Mouse (Mus musculus) thymus, adult 2 months (tissue): ENCODE data around the gene Kcnj12. TPM values are rescaled to one million over a fixed set of nuclear protein-coding genes. Genes with fewer than 3 reads are reported as not detected.

Experiments
- DNase-seq: peaks from one replicate; pipeline ENCODE4 v3.0.0; 2021
- H3K27ac ChIP-seq: fragments of 200-500 bp; 2 replicates; pipeline ENCODE4 v1.5.1; 2012; ENCODE audit warnings: low read length, control low read depth; ENCODE audit not compliant: control insufficient read depth, insufficient read depth
- H3K27me3 ChIP-seq: fragments of 200-500 bp; 2 replicates; pipeline ENCODE4 v1.6.1; 2012; ENCODE audit warnings: mild to moderate bottlenecking, low read length, moderate library complexity, mixed read lengths; ENCODE audit not compliant: control insufficient read depth, insufficient read depth
- H3K36me3 ChIP-seq: fragments of 200-500 bp; 2 replicates; pipeline ENCODE4 v1.6.1; 2012; ENCODE audit warnings: mild to moderate bottlenecking, low read length, moderate library complexity; ENCODE audit not compliant: control insufficient read depth, insufficient read depth
- H3K4me1 ChIP-seq: fragments of 200-500 bp; replicated peaks from 2 replicates; pipeline ENCODE4 v1.6.1; 2012; ENCODE audit warnings: low read length; ENCODE audit not compliant: control insufficient read depth, insufficient read depth
- H3K4me3 ChIP-seq: fragments of 200-500 bp; 2 replicates; pipeline ENCODE4 v1.5.1; 2012; ENCODE audit warnings: mild to moderate bottlenecking, low read length, control low read depth, moderate library complexity; ENCODE audit not compliant: control insufficient read depth, insufficient read depth
- CTCF ChIP-seq: fragments of 200-500 bp; IDR thresholded peaks from 2 replicates; pipeline ENCODE4 v1.5.1; 2012; ENCODE audit warnings: mild to moderate bottlenecking, control low read depth, low read length, moderate library complexity, borderline replicate concordance; ENCODE audit not compliant: control insufficient read depth, poor library complexity, insufficient read depth; ENCODE audit errors: extremely low read depth
- POLR2A ChIP-seq: fragments of 200-500 bp; IDR thresholded peaks from 2 replicates; pipeline ENCODE4 v1.6.1; 2012; ENCODE audit warnings: mild to moderate bottlenecking, low read length, control low read depth, moderate library complexity; ENCODE audit not compliant: control insufficient read depth, poor library complexity, insufficient read depth; ENCODE audit errors: extremely low read depth
- WGBS: fragments of 180-500 bp; shearing (Covaris S2); methylation state at CpG from one replicate; pipeline ENCODE4 v1.1.7; 2018; 5-methylcytosine and 5-hydroxymethylcytosine counted together
- polyA plus RNA-seq: library from polyadenylated mRNA; depleted of rRNA; stranded (reverse); fragments of >200 nt; gene quantifications from 2 replicates; pipeline ENCODE4 v1.2.3, GENCODE M21; 2012

Kcnj12 gene
- polyA plus RNA-seq, 1 experiment = 1.8 TPM

DNA sequence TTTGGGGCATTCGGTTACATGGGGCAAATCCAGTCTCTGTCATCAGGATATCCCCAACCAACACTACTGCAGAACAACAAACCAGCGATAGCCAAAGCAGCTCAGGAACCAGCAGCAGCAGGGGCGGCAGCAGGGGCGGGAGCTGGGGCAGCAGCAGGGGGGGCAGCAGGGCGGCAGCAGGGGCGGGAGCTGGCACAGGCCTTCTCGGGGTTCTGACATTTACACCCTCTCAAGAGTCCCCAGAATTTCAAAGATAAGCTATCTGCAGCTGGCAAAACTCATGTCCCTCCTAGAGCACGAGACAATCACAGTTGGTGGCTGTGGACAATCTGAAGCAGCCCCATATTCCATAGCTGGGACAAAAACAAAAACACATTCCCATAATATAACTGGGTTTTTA, 28.8 kb downstream of the Kcnj12 start:
- no peaks in the 10 kb centered on the region for H3K36me3 ChIP-seq
- no peaks in the 10 kb centered on the region for H3K4me1 ChIP-seq
- H3K27me3 ChIP-seq = no peaks in the 10 kb centered on the region
- H3K4me3 ChIP-seq = no peak overlapping the region
- H3K27ac ChIP-seq = no peak overlapping the region
- 47% methylated on average over 8 of the region's 8 CpGs for WGBS
- TF ChIP-seq POLR2A = no peak
- no peak for TF ChIP-seq CTCF
- DNase-seq = no peak

DNA sequence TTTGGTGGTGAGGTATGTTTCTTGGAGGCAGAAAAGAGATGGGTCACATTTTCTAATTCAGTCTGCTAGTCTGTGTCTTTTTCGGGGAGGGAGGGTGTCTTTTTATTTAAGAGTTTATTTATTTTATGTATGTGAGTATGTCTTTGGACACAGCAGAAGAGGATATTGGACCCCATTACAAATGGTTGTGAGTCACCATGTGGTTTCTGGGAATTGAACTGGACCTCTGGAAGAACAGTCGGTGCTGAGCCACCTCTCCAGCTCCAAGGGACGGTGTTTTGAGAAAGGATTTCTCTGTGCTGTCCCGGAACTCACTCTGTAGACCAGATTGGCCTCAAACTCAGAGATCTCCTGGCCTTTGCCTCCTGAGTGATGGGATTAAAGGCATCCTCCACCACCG, 34.5 kb downstream of the Kcnj12 start:
- H3K4me1 ChIP-seq = no peaks in the 10 kb centered on the region
- no peak overlapping the region for H3K27ac ChIP-seq
- DNase-seq = no peak
- TF ChIP-seq CTCF (no peak), POLR2A (no peak)
- H3K36me3 ChIP-seq = no peaks in the 10 kb centered on the region
- no peak overlapping the region for H3K4me3 ChIP-seq
- 82% methylated on average over 5 of the region's 5 CpGs for WGBS
- no peaks in the 10 kb centered on the region for H3K27me3 ChIP-seq

DNA sequence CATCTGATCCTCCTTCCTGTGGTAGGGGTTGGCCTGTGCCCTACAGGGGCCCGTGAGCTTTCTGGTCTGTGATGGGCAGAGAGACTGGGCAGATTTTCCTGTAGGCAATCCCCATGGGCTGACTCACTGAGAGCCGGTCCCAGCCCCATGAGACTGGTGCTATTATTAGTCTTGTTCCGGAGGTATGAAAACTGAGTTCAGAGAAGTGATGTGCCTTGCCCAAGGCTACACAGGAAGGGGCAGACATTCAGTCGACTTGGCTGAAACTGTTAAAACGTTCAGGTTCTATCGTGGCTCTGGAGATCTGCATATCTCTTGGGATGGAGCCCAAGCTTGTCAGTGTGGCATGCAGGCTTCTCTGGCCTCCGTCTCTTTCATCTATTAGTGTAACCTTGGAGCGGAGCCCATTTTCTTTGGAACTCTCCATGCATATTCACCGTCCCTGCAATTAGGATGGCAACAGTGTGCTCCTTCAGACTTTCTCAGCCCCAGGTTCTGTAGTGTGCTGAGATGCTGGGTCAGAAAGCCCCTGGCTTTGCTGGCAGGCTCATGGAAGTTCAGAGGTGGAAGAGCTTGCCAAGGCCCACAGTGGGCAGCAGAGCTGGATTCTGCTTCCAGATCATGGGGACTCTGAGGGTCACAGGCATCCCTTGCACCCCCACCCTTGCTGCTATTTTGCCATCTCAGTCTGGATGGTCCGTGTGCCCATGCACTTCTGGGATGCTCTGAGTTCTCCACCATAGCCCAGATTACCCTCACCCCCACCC, 37.5 kb downstream of the Kcnj12 start:
- TF ChIP-seq POLR2A = no peak
- TF ChIP-seq CTCF = no peak
- WGBS = 86% methylated on average over 10 of the region's 10 CpGs
- Histone ChIP-seq H3K4me1 (no peaks in the 10 kb centered on the region), H3K4me3 (no peak overlapping the region), H3K36me3 (no peaks in the 10 kb centered on the region), H3K27me3 (no peaks in the 10 kb centered on the region), H3K27ac (no peak overlapping the region)
- no peak for DNase-seq

DNA sequence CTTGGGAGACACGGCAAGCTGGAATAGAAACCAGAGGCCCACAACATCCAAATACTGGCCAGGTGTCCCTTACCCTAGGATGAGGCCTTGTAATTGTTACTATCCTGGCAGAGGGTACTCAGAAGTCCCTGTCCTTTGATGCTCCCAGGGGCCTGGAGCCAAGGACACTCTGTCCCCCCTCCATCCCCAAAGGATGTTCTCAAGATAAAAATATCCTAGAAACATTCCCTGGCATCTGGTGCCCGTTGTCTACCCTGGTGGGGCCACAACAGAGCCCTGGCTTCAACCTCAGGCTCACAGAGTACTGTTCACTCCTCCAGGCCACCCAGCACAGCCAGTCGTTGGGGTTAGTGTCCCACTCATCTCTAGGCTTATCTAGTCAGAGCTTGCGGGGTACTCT, 38.3 kb downstream of the Kcnj12 start:
- no peaks in the 10 kb centered on the region for H3K36me3 ChIP-seq
- no peak for DNase-seq
- TF ChIP-seq CTCF = no peak
- no peak for TF ChIP-seq POLR2A
- H3K4me3 ChIP-seq = no peak overlapping the region
- H3K27ac ChIP-seq = no peak overlapping the region
- 92% methylated on average over 4 of the region's 4 CpGs for WGBS
- no peaks in the 10 kb centered on the region for H3K27me3 ChIP-seq
- H3K4me1 ChIP-seq = no peaks in the 10 kb centered on the region

DNA sequence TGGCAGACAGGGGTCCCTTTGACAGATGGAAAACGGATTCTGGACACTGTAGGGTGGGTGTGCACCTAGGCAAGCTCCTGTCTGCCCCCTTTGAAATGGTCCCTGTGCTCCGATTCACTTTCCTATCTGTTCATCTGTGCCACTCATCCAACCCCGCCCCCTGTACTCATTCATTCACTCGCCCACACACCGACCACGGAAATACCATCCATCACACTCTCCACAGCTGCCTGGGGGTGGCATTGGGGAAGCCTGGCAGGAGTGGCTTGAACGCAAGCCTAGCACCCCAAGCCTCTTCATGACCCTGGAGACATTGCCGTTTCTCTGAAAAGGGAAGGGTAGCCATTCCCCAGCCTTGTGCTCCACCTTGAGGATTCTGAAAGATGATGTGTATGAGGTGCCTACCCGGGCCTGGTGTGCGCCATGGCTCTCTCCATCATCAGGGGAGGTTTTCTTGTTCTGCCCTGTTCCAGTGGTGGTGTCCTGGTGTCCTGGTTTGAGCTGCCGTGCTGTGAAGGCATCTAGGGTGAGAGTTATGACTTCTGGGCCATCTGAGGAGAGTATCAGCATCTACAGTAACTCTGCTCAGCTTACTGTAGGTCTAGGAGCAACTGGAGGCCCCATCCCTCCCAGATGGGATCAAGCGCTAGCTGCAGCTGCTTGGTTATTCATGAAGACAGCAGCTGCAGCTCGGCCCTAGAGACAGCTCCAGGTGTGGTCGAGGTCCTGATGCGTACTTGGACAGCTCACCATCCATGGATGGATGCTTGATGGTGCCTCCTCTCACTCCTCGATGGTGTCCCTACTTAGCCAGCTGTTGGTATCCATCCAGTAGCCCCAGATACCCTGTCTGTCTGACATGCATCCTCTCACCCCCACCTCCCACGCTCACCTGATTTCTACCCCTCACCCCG, 40.4 kb downstream of the Kcnj12 start:
- H3K4me1 ChIP-seq = no peaks in the 10 kb centered on the region
- no peak overlapping the region for H3K27ac ChIP-seq
- no peaks in the 10 kb centered on the region for H3K27me3 ChIP-seq
- H3K4me3 ChIP-seq = no peak overlapping the region
- no peaks in the 10 kb centered on the region for H3K36me3 ChIP-seq
- no peak for TF ChIP-seq POLR2A
- TF ChIP-seq CTCF = no peak
- 55% methylated on average over 18 of the region's 18 CpGs for WGBS
- no peak for DNase-seq

DNA sequence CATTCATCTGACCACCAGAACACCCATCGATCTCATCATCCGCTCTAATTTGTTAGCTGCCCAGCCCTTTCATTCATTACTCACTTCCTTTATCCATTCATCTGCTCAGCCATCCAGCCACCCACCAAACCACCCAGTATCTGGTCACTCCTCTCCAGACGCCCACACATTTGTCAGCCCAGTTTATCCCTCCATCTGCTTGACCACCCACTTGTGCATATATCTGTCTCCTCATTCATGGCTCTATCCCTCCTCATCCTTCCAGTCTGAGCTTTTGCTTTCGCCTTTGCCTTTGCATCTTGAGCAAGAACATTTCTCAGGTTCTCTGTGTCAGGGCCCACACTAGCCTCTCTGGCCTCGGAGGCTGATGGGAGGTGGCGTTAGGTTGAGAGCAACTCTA, 41.1 kb downstream of the Kcnj12 start:
- H3K4me3 ChIP-seq = no peak overlapping the region
- DNase-seq = no peak
- 97% methylated on average over 6 of the region's 6 CpGs for WGBS
- no peaks in the 10 kb centered on the region for H3K4me1 ChIP-seq
- H3K27ac ChIP-seq = no peak overlapping the region
- H3K27me3 ChIP-seq = no peaks in the 10 kb centered on the region
- TF ChIP-seq POLR2A (no peak), CTCF (no peak)
- no peaks in the 10 kb centered on the region for H3K36me3 ChIP-seq

DNA sequence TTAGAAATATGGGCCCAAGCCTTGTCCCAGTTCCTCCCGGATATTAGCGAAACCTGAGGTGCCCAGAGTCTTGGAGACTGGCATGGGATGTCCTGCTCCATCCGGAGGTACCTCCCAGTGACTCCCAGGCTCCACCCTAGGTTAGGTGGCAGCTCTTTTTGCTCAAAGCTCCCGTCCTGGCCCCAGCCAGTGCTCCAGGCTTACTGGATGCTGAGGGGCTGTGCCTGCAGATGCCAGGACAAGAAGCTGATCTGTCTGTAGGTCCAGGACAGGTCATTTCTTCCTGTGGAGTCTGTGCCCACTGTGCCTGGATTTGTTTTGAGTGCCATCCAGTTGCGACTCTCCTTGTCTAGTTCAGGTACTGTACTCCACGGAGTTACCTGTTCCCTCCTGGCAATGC, 43.3 kb downstream of the Kcnj12 start:
- H3K27ac ChIP-seq = no peak overlapping the region
- H3K27me3 ChIP-seq = no peaks in the 10 kb centered on the region
- 90% methylated on average over 6 of the region's 6 CpGs for WGBS
- H3K4me1 ChIP-seq = no peaks in the 10 kb centered on the region
- no peaks in the 10 kb centered on the region for H3K36me3 ChIP-seq
- TF ChIP-seq CTCF (no peak), POLR2A (no peak)
- no peak overlapping the region for H3K4me3 ChIP-seq
- DNase-seq = no peak
